Mouse (Mus musculus) neural tube, embryonic 12.5 days (tissue): ENCODE results near the gene Lgals9. TPM values are rescaled to one million over a fixed set of nuclear protein-coding genes. Genes with fewer than 3 reads are reported as not detected.
"Not testable (repeated sequence)": the region's sequence is repeated elsewhere in the genome, so short reads cannot be mapped to it uniquely, and the experiment has no call there.

Experiments
- ATAC-seq: fragments of 200-750 bp; cut with Nextera tagmentation; 2 replicates; pipeline ENCODE4 v1.8.0; 2017; ENCODE audit warnings: low read depth, mild to moderate bottlenecking, moderate TSS enrichment, moderate library complexity; ENCODE audit not compliant: low FRiP score
- H3K27ac ChIP-seq: fragments of 300-500 bp; sonication (generic); 2 replicates; pipeline ENCODE4 v1.5.1; 2016
- H3K27me3 ChIP-seq: fragments of 300-500 bp; sonication (generic); replicated peaks from 2 replicates; pipeline ENCODE4 v1.6.1; 2016; ENCODE audit warnings: mild to moderate bottlenecking
- H3K36me3 ChIP-seq: fragments of 300-500 bp; sonication (generic); 2 replicates; pipeline ENCODE4 v1.6.1; 2016; ENCODE audit warnings: mild to moderate bottlenecking
- H3K4me1 ChIP-seq: fragments of 300-500 bp; sonication (generic); 2 replicates; pipeline ENCODE4 v1.6.1; 2016
- H3K4me2 ChIP-seq: fragments of 300-500 bp; sonication (generic); replicated peaks from 2 replicates; pipeline ENCODE4 v1.6.1; 2016; ENCODE audit warnings: mild to moderate bottlenecking
- H3K4me3 ChIP-seq: fragments of 300-500 bp; sonication (generic); 2 replicates; pipeline ENCODE4 v1.5.1; 2016
- H3K9ac ChIP-seq: fragments of 300-500 bp; sonication (generic); 2 replicates; pipeline ENCODE4 v1.6.1; 2016; ENCODE audit warnings: mild to moderate bottlenecking
- H3K9me3 ChIP-seq: fragments of 300-500 bp; sonication (generic); 2 replicates; pipeline ENCODE4 v1.6.1; 2016; ENCODE audit warnings: mild to moderate bottlenecking
- WGBS: fragments of 180-500 bp; shearing (Covaris S2); methylation state at CpG from one replicate; pipeline ENCODE4 v1.1.7; 2016; 5-methylcytosine and 5-hydroxymethylcytosine counted together
- polyA plus RNA-seq: library from polyadenylated mRNA; unstranded; fragments of >200 nt; fragmentation: Nextera tagmentation; extraction: Ambion mirVana; gene quantifications from 2 replicates; pipeline ENCODE4 v1.2.1, GENCODE M21; 2016

Gene Lgals9
- polyA plus RNA-seq, 1 experiment from 2014 or later = 10.3 TPM

GRCm38 (mm10) chr11:79017161-79017606, 32.4 kb upstream of the Lgals9 start:
- Histone ChIP-seq H3K4me1 (0 out of 2 replicates have a peak, but pooled peaks cover 7% of the 10 kb centered on the region), H3K36me3 (peaks cover 36% of the 10 kb centered on the region), H3K4me2 (no peak overlapping the region), H3K27ac (no peak overlapping the region), H3K9me3 (no peaks in the 10 kb centered on the region), H3K27me3 (no peaks in the 10 kb centered on the region), H3K4me3 (no peak overlapping the region), H3K9ac (no peak overlapping the region)
- no peak for ATAC-seq
- WGBS = 81% methylated on average over 7 of the region's 7 CpGs

GRCm38 (mm10) chr11:79016236-79016635, 31.5 kb upstream of the Lgals9 start:
- Histone ChIP-seq H3K9ac (no peak overlapping the region), H3K27me3 (no peaks in the 10 kb centered on the region), H3K4me2 (no peak overlapping the region), H3K27ac (no peak overlapping the region), H3K9me3 (no peaks in the 10 kb centered on the region), H3K36me3 (peaks cover 35% of the 10 kb centered on the region), H3K4me3 (no peak overlapping the region), H3K4me1 (0 out of 2 replicates have a peak, but pooled peaks cover 7% of the 10 kb centered on the region)
- 66% methylated on average over 12 of the region's 12 CpGs for WGBS
- no peak for ATAC-seq

- H3K9ac ChIP-seq = no peak overlapping the region
- ATAC-seq = no peak
- H3K27me3 ChIP-seq = no peaks in the 10 kb centered on the region
- no peak overlapping the region for H3K4me2 ChIP-seq
- H3K4me1 ChIP-seq = 0 out of 2 replicates have a peak, but pooled peaks cover 7% of the 10 kb centered on the region
- H3K4me3 ChIP-seq = no peak overlapping the region
- WGBS = 92% methylated on average over 24 of the region's 24 CpGs
- H3K27ac ChIP-seq = no peak overlapping the region
- no peaks in the 10 kb centered on the region for H3K9me3 ChIP-seq
- peaks cover 30% of the 10 kb centered on the region for H3K36me3 ChIP-seq
Observed at GRCm38 (mm10) chr11:79015660-79016215, 31.0 kb upstream of the Lgals9 start.

GRCm38 (mm10) chr11:79014602-79015325, 30.0 kb upstream of the Lgals9 start:
- Histone ChIP-seq H3K27me3 (no peaks in the 10 kb centered on the region), H3K36me3 (peaks cover 20% of the 10 kb centered on the region), H3K4me1 (0 out of 2 replicates have a peak, but pooled peaks cover 7% of the 10 kb centered on the region), H3K27ac (no peak overlapping the region), H3K4me2 (no peak overlapping the region), H3K4me3 (no peak overlapping the region), H3K9ac (no peak overlapping the region), H3K9me3 (no peaks in the 10 kb centered on the region)
- ATAC-seq = no peak
- 78% methylated on average over 15 of the region's 15 CpGs for WGBS

- no peak overlapping the region for H3K27ac ChIP-seq
- no peak overlapping the region for H3K9ac ChIP-seq
- H3K9me3 ChIP-seq = no peaks in the 10 kb centered on the region
- 0 out of 2 replicates have a peak, but pooled peaks cover 7% of the 10 kb centered on the region for H3K4me1 ChIP-seq
- H3K36me3 ChIP-seq = peaks cover 16% of the 10 kb centered on the region
- H3K4me3 ChIP-seq = no peak overlapping the region
- no peak for ATAC-seq
- WGBS = 65% methylated on average over 9 of the region's 9 CpGs
- H3K4me2 ChIP-seq = no peak overlapping the region
- H3K27me3 ChIP-seq = no peaks in the 10 kb centered on the region
Observed at GRCm38 (mm10) chr11:79013806-79014205, 29.1 kb upstream of the Lgals9 start.

- H3K9ac ChIP-seq = no peak overlapping the region
- H3K4me1 ChIP-seq = 0 out of 2 replicates have a peak, but pooled peaks cover 7% of the 10 kb centered on the region
- H3K9me3 ChIP-seq = no peaks in the 10 kb centered on the region
- H3K36me3 ChIP-seq = peaks cover 9% of the 10 kb centered on the region
- H3K4me2 ChIP-seq = no peak overlapping the region
- H3K4me3 ChIP-seq = no peak overlapping the region
- H3K27ac ChIP-seq = no peak overlapping the region
- no peaks in the 10 kb centered on the region for H3K27me3 ChIP-seq
- ATAC-seq = no peak
Observed at GRCm38 (mm10) chr11:79013056-79013455, 28.3 kb upstream of the Lgals9 start.

GRCm38 (mm10) chr11:79012529-79012928, 27.8 kb upstream of the Lgals9 start:
- Histone ChIP-seq H3K9me3 (no peaks in the 10 kb centered on the region), H3K4me1 (0 out of 2 replicates have a peak, but pooled peaks cover 7% of the 10 kb centered on the region), H3K27ac (no peak overlapping the region), H3K4me3 (no peak overlapping the region), H3K4me2 (no peak overlapping the region), H3K36me3 (peaks cover 9% of the 10 kb centered on the region), H3K9ac (no peak overlapping the region), H3K27me3 (no peaks in the 10 kb centered on the region)
- ATAC-seq = no peak
- WGBS = 97% methylated on average over 2 of the region's 2 CpGs

- ATAC-seq = no peak
- no peak overlapping the region for H3K27ac ChIP-seq
Observed at GRCm38 (mm10) chr11:79008891-79009290, 24.1 kb upstream of the Lgals9 start.

GRCm38 (mm10) chr11:79008007-79008775, 23.4 kb upstream of the Lgals9 start:
- Histone ChIP-seq H3K27me3 (no peaks in the 10 kb centered on the region), H3K27ac (no peak overlapping the region), H3K4me2 (no peak overlapping the region), H3K36me3 (no peaks in the 10 kb centered on the region), H3K9ac (no peak overlapping the region), H3K4me3 (no peak overlapping the region), H3K9me3 (no peaks in the 10 kb centered on the region), H3K4me1 (no peaks in the 10 kb centered on the region)
- 79% methylated on average over 6 of the region's 6 CpGs for WGBS
- no peak for ATAC-seq

More at GRCm38 (mm10) chr11:79008891-79009290, 24.1 kb upstream of the Lgals9 start:
- 78% methylated on average over 7 of the region's 7 CpGs for WGBS
- 0 out of 2 replicates have a peak, but pooled peaks cover 4% of the 10 kb centered on the region for H3K4me1 ChIP-seq
- no peaks in the 10 kb centered on the region for H3K36me3 ChIP-seq
- H3K4me3 ChIP-seq = no peak overlapping the region
- H3K9ac ChIP-seq = no peak overlapping the region
- no peaks in the 10 kb centered on the region for H3K9me3 ChIP-seq
- no peak overlapping the region for H3K4me2 ChIP-seq
- H3K27me3 ChIP-seq = no peaks in the 10 kb centered on the region

GRCm38 (mm10) chr11:79007356-79007755, 22.6 kb upstream of the Lgals9 start:
- not testable (repeated sequence) for H3K27ac ChIP-seq, ATAC-seq, H3K4me1 ChIP-seq, H3K4me2 ChIP-seq, H3K9me3 ChIP-seq, H3K4me3 ChIP-seq, H3K27me3 ChIP-seq, H3K9ac ChIP-seq, H3K36me3 ChIP-seq
- WGBS = 88% methylated on average over 3 of the region's 3 CpGs

GRCm38 (mm10) chr11:79006417-79006816, 21.7 kb upstream of the Lgals9 start:
- Histone ChIP-seq H3K27ac (no peak overlapping the region), H3K36me3 (no peaks in the 10 kb centered on the region), H3K4me3 (no peak overlapping the region), H3K4me2 (no peak overlapping the region), H3K27me3 (no peaks in the 10 kb centered on the region), H3K9ac (no peak overlapping the region), H3K4me1 (no peaks in the 10 kb centered on the region), H3K9me3 (no peaks in the 10 kb centered on the region)
- ATAC-seq = no peak
- WGBS = 72% methylated on average over 5 of the region's 5 CpGs
